Mouse (Mus musculus): ENCODE measurements at regions not wholly inside any gene's neighbourhood (a gene's known extent, or its start where the extent isn't known, plus 50 kb on each side); places are given as distances from the start of the nearest gene placed in this dataset.

DNA sequence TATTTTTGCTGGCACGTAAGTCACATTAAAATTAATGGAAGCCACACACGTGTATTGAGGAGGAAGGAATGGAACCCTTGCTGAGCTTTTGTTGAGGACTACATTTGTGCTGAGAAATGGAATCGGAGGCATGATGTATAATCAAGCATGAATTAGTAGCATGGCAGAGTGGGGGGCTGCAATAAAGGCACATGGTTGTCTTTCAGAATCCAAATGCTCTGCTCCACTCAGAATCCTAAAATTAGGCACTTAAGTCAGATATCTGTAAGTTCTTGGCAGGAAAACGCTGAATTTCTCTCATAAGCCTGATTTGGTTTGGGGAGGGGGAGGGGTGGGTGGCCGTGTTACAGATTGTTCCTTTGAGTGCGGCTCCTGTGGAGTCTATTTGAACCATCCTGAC lies 164.7 kb upstream of the Spats2l start:
- Histone ChIP-seq H3K4me3 (ENCODE audit: extremely low read depth, insufficient read depth, insufficient read length) (no peak overlapping the region), H3K27ac (ENCODE audit: insufficient read depth, low read length) (no peak overlapping the region), H3K4me1 (ENCODE audit: control insufficient read depth, insufficient read depth, insufficient read length) (no peaks in the 10 kb centered on the region), H3K27me3 (ENCODE audit: control insufficient read depth, insufficient read depth, low read length) (no peaks in the 10 kb centered on the region), H3K36me3 (ENCODE audit: control insufficient read depth, insufficient read depth, low read length) (no peaks in the 10 kb centered on the region)
- no peak for TF ChIP-seq POLR2A (IDR thresholded peaks at IDR 0.05; ENCODE audit: low read depth, low read length)
- TF ChIP-seq CTCF (IDR thresholded peaks at IDR 0.05; ENCODE audit: extremely low read depth, insufficient read depth, insufficient read length, insufficient replicate concordance) = no peak
- no peak for DNase-seq (ENCODE audit: low read depth in 1 of 2, low spot score in 2 of 2)
- 78% methylated on average over 6 of the region's 6 CpGs for WGBS

DNA sequence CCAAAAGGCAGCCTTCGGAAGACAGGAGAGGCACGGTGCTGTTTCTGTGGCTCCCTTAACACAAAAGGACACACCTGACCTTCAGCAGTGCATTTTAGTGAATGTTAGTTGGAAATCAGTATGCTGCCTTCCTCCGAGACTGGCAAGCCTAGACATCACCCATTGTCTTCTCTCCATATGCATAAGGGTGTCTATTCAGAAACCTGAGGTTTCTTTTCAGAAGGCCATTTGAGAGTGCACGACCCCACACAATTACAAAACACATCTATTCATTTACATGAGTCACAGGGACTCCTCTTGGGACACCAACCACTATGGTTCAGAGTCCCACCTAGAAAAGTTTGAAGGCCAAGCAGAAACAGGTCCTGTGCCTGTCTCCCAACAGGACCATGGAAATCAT lies 161.8 kb upstream of the Spats2l start:
- WGBS = 89% methylated on average over 4 of the region's 4 CpGs

DNA sequence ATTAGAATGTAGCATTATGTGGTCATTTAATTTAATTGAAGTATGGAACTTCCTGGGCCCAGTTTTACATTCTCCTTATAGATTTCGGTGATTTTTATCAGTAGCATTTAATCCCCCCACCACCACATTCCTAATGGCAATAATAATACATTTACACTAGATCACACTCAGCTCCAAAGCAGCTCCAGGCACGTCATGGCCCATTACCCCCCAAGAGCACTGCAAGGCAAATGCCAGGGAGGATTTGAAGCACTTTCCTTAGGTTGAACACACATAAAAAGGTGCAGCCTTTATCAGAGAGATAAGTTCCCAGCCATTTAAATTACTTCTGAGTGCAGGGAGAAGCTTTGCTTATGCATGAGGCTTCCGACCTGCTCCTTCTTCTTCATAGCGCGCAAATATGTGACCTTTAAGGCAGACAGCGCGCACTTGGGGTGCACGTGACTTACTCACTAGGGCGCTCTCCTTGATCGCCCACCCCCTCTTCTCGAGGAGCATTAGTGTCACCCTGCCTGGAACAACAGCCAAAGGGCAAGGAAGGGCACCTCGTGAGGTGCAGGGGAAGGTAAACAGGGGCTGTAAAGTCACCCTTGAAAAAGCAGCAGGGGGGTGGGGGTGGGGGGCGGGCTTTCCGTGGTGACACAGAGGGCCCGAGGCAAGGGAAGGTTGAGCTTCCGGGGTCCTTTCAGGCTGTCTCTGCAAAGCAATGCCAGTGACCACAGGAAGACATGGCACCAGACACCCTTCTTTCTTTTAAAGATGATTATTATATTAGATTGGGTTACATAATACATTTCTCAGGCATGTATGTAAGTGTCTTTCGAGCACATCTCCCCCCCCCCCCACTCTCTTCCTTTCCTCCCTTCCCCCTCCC lies 160.8 kb upstream of the Spats2l start:
- no peak overlapping the region for H3K4me3 ChIP-seq (ENCODE audit: extremely low read depth, insufficient read depth, insufficient read length)
- TF ChIP-seq CTCF (IDR thresholded peaks at IDR 0.05; ENCODE audit: extremely low read depth, insufficient read depth, insufficient read length, insufficient replicate concordance) (no peak), POLR2A (IDR thresholded peaks at IDR 0.05; ENCODE audit: low read depth, low read length) (no peak)
- WGBS = 56% methylated on average over 17 of the region's 17 CpGs

More for the DNA sequence above, 161.8 kb upstream of the Spats2l start:
- H3K36me3 ChIP-seq (ENCODE audit: control insufficient read depth, insufficient read depth, low read length) = no peaks in the 10 kb centered on the region
- no peak overlapping the region for H3K27ac ChIP-seq (ENCODE audit: insufficient read depth, low read length)
- H3K4me3 ChIP-seq (ENCODE audit: extremely low read depth, insufficient read depth, insufficient read length) = no peak overlapping the region
- TF ChIP-seq POLR2A (IDR thresholded peaks at IDR 0.05; ENCODE audit: low read depth, low read length) (no peak), CTCF (IDR thresholded peaks at IDR 0.05; ENCODE audit: extremely low read depth, insufficient read depth, insufficient read length, insufficient replicate concordance) (no peak)
- H3K27me3 ChIP-seq (ENCODE audit: control insufficient read depth, insufficient read depth, low read length) = no peaks in the 10 kb centered on the region
- no peak for DNase-seq (ENCODE audit: low read depth in 1 of 2, low spot score in 2 of 2)
- no peaks in the 10 kb centered on the region for H3K4me1 ChIP-seq (ENCODE audit: control insufficient read depth, insufficient read depth, insufficient read length)

DNA sequence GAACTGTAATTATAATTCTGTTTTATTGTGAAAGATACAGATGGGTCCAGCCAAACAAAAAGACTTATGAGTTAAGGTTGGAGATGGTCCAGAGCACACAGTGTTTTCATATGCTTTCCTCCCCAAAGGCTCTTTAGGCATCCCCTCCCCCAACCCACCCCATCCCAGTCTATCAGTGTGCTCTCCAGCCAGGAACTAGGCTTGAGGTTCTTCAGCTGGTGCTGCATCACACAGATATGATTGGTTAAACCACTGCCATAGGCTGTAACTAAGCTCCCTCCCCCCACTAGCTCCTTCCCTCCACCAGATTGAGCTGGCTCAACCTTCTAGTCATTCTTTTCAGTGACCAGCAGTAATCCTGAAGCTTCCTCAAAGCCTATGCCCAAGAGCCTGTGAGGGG lies 158.8 kb upstream of the Spats2l start:
- DNase-seq (ENCODE audit: low read depth in 1 of 2, low spot score in 2 of 2) = no peak
- no peak for TF ChIP-seq CTCF (IDR thresholded peaks at IDR 0.05; ENCODE audit: extremely low read depth, insufficient read depth, insufficient read length, insufficient replicate concordance)
- no peak for TF ChIP-seq POLR2A (IDR thresholded peaks at IDR 0.05; ENCODE audit: low read depth, low read length)
- H3K4me3 ChIP-seq (ENCODE audit: extremely low read depth, insufficient read depth, insufficient read length) = no peak overlapping the region
- no peaks in the 10 kb centered on the region for H3K27me3 ChIP-seq (ENCODE audit: control insufficient read depth, insufficient read depth, low read length)
- H3K36me3 ChIP-seq (ENCODE audit: control insufficient read depth, insufficient read depth, low read length) = no peaks in the 10 kb centered on the region
- no peaks in the 10 kb centered on the region for H3K4me1 ChIP-seq (ENCODE audit: control insufficient read depth, insufficient read depth, insufficient read length)
- H3K27ac ChIP-seq (ENCODE audit: insufficient read depth, low read length) = no peak overlapping the region

More for the DNA sequence above, 160.8 kb upstream of the Spats2l start:
- Histone ChIP-seq H3K36me3 (ENCODE audit: control insufficient read depth, insufficient read depth, low read length) (no peaks in the 10 kb centered on the region), H3K27me3 (ENCODE audit: control insufficient read depth, insufficient read depth, low read length) (no peaks in the 10 kb centered on the region), H3K4me1 (ENCODE audit: control insufficient read depth, insufficient read depth, insufficient read length) (no peaks in the 10 kb centered on the region), H3K27ac (ENCODE audit: insufficient read depth, low read length) (no peak overlapping the region)
- DNase-seq (ENCODE audit: low read depth in 1 of 2, low spot score in 2 of 2) = no peak

DNA sequence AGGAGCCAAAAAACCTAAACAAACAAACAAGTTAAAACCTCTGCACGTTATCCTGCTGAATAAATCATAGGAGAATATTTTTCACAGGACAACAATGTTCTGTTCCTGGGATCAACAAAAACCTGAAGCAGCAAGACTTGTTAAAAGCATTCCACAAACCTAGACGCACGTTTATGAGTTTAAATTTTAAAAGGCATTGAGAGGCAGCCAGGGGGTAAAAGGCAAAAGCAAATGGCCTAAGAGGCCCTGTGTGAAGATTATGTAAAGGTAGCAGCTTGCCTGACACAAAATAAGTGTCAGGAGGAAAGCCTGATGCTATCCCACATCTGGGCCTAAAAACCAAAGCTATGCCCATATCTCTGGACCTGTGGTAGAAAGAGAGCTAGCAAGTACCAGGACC lies 156.6 kb upstream of the Spats2l start:
- Histone ChIP-seq H3K27me3 (ENCODE audit: control insufficient read depth, insufficient read depth, low read length) (no peaks in the 10 kb centered on the region), H3K4me1 (ENCODE audit: control insufficient read depth, insufficient read depth, insufficient read length) (no peaks in the 10 kb centered on the region), H3K4me3 (ENCODE audit: extremely low read depth, insufficient read depth, insufficient read length) (no peak overlapping the region), H3K27ac (ENCODE audit: insufficient read depth, low read length) (no peak overlapping the region), H3K36me3 (ENCODE audit: control insufficient read depth, insufficient read depth, low read length) (no peaks in the 10 kb centered on the region)
- DNase-seq (ENCODE audit: low read depth in 1 of 2, low spot score in 2 of 2) = no peak
- no peak for TF ChIP-seq CTCF (IDR thresholded peaks at IDR 0.05; ENCODE audit: extremely low read depth, insufficient read depth, insufficient read length, insufficient replicate concordance)
- no peak for TF ChIP-seq POLR2A (IDR thresholded peaks at IDR 0.05; ENCODE audit: low read depth, low read length)
- 87% methylated on average over 3 of the region's 3 CpGs for WGBS

DNA sequence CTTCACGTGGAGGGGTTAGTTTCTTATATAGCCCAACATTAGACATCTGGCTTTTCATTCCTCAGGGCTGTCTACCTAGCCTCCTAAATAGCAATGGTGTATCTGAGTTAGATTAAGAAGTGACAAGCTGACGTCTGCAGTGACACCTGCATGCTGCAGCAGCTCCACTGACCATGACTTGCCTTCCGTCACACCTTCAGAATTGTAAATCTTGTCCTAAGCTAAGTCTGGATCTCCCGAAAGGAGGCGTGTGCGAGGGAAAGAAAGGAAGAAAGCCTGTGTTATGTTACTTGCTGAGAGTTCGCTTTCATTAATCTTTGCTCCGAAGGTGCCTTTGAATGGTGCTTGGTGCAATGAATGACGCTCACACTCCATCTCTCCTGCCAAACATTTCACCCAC lies 151.4 kb upstream of the Spats2l start:
- DNase-seq (ENCODE audit: low read depth in 1 of 2, low spot score in 2 of 2) = no peak
- Histone ChIP-seq H3K36me3 (ENCODE audit: control insufficient read depth, insufficient read depth, low read length) (no peaks in the 10 kb centered on the region), H3K4me3 (ENCODE audit: extremely low read depth, insufficient read depth, insufficient read length) (no peak overlapping the region), H3K4me1 (ENCODE audit: control insufficient read depth, insufficient read depth, insufficient read length) (no peaks in the 10 kb centered on the region), H3K27ac (ENCODE audit: insufficient read depth, low read length) (no peak overlapping the region), H3K27me3 (ENCODE audit: control insufficient read depth, insufficient read depth, low read length) (no peaks in the 10 kb centered on the region)
- TF ChIP-seq POLR2A (IDR thresholded peaks at IDR 0.05; ENCODE audit: low read depth, low read length) (no peak), CTCF (IDR thresholded peaks at IDR 0.05; ENCODE audit: extremely low read depth, insufficient read depth, insufficient read length, insufficient replicate concordance) (no peak)
- WGBS = 87% methylated on average over 9 of the region's 9 CpGs

DNA sequence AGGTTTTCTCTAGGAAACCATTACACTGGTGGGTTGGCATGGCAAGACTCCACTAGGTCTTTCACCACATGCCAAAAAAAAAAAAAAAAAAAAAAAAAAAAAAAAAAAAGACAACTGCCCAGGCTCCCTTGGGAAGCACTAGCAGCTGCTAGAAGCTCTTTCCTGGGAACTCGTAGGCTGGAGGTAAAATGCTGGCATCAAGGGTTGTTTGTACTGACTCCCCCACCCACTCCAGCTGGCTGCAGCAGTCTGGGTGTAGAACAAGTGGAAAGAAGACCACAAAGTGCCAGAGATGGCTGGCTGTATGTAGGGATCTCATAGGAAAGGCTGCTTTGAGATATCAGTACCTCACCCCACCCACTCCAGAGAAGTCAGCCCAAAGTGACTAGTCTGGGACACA lies 140.0 kb upstream of the Spats2l start:
- Histone ChIP-seq H3K4me1 (ENCODE audit: control insufficient read depth, insufficient read depth, insufficient read length) (no peaks in the 10 kb centered on the region), H3K36me3 (ENCODE audit: control insufficient read depth, insufficient read depth, low read length) (no peaks in the 10 kb centered on the region), H3K4me3 (ENCODE audit: extremely low read depth, insufficient read depth, insufficient read length) (no peak overlapping the region), H3K27ac (ENCODE audit: insufficient read depth, low read length) (no peak overlapping the region), H3K27me3 (ENCODE audit: control insufficient read depth, insufficient read depth, low read length) (no peaks in the 10 kb centered on the region)
- TF ChIP-seq POLR2A (IDR thresholded peaks at IDR 0.05; ENCODE audit: low read depth, low read length) = no peak
- TF ChIP-seq CTCF (IDR thresholded peaks at IDR 0.05; ENCODE audit: extremely low read depth, insufficient read depth, insufficient read length, insufficient replicate concordance) = no peak
- 54% methylated on average over 1 of the region's 1 CpGs for WGBS
- DNase-seq (ENCODE audit: low read depth in 1 of 2, low spot score in 2 of 2) = no peak

All from spleen, adult 2 months (tissue).